Mouse (Mus musculus) megakaryocyte, embryonic 14.5 days (primary cell): ENCODE measurements at regions not wholly inside any gene's neighbourhood (a gene's known extent, or its start where the extent isn't known, plus 50 kb on each side); places are given as distances from the start of the nearest gene placed in this dataset.
A peak's percentile ranks its signal among the peaks of the same experiment; 100 is the strongest.

Experiments
- H3K27me3 ChIP-seq: replicated peaks from 2 replicates; pipeline ENCODE3; 2012; ENCODE audit warnings: inconsistent platforms
- H3K36me3 ChIP-seq: replicated peaks from 2 replicates; pipeline ENCODE3; 2012; ENCODE audit warnings: low read length, inconsistent platforms, mixed read lengths
- H3K4me1 ChIP-seq: 2 replicates; pipeline ENCODE4 v1.6.1; 2012; ENCODE audit warnings: inconsistent platforms
- H3K4me3 ChIP-seq: replicated peaks from 2 replicates; pipeline ENCODE3; 2012; ENCODE audit warnings: moderate library complexity, mild to moderate bottlenecking, inconsistent platforms
- H3K9me3 ChIP-seq: 2 replicates; pipeline ENCODE4 v1.6.1; 2012; ENCODE audit warnings: inconsistent platforms
- FLI1 ChIP-seq: IDR thresholded peaks from 2 replicates; pipeline ENCODE4 v1.6.1; 2012; ENCODE audit warnings: low read length, inconsistent platforms, mixed read lengths
- GATA1 ChIP-seq: IDR thresholded peaks from 3 replicates; pipeline ENCODE4 v1.6.1; 2012; ENCODE audit warnings: mixed read lengths, low read length, inconsistent platforms, borderline replicate concordance

GRCm38 (mm10) chr8:128095451-128095850 lies 263.0 kb upstream of the Nrp1 start:
- peaks cover 15% of the 10 kb centered on the region for H3K9me3 ChIP-seq
- H3K4me1 ChIP-seq = no peaks in the 10 kb centered on the region
- H3K27me3 ChIP-seq = peaks cover 2% of the 10 kb centered on the region
- TF ChIP-seq FLI1 (no peak), GATA1 (no peak)
- no peaks in the 10 kb centered on the region for H3K36me3 ChIP-seq
- no peak overlapping the region for H3K4me3 ChIP-seq

GRCm38 (mm10) chr8:128097601-128098000 lies 260.8 kb upstream of the Nrp1 start:
- Histone ChIP-seq H3K27me3 (peaks cover 2% of the 10 kb centered on the region), H3K4me3 (no peak overlapping the region), H3K36me3 (no peaks in the 10 kb centered on the region), H3K9me3 (peaks cover 1% of the 10 kb centered on the region), H3K4me1 (no peaks in the 10 kb centered on the region)
- TF ChIP-seq GATA1 = no peak
- TF ChIP-seq FLI1 = no peak

GRCm38 (mm10) chr8:128103380-128103779 lies 255.0 kb upstream of the Nrp1 start:
- Histone ChIP-seq H3K4me1 (no peaks in the 10 kb centered on the region), H3K4me3 (no peak overlapping the region), H3K27me3 (peaks cover 2% of the 10 kb centered on the region), H3K9me3 (no peaks in the 10 kb centered on the region), H3K36me3 (no peaks in the 10 kb centered on the region)
- TF ChIP-seq GATA1 (no peak), FLI1 (no peak)

GRCm38 (mm10) chr8:128106569-128106968 lies 251.8 kb upstream of the Nrp1 start:
- TF ChIP-seq GATA1 = no peak
- TF ChIP-seq FLI1 = no peak
- Histone ChIP-seq H3K36me3 (no peaks in the 10 kb centered on the region), H3K9me3 (no peaks in the 10 kb centered on the region), H3K4me1 (no peaks in the 10 kb centered on the region), H3K27me3 (no peaks in the 10 kb centered on the region), H3K4me3 (no peak overlapping the region)

GRCm38 (mm10) chr8:128107041-128107440 lies 251.4 kb upstream of the Nrp1 start:
- TF ChIP-seq GATA1 (no peak), FLI1 (no peak)
- H3K4me3 ChIP-seq = no peak overlapping the region
- no peaks in the 10 kb centered on the region for H3K9me3 ChIP-seq
- no peaks in the 10 kb centered on the region for H3K36me3 ChIP-seq
- no peaks in the 10 kb centered on the region for H3K4me1 ChIP-seq
- no peaks in the 10 kb centered on the region for H3K27me3 ChIP-seq

- TF ChIP-seq GATA1 = no peak
- TF ChIP-seq FLI1 = no peak
- Histone ChIP-seq H3K9me3 (no peaks in the 10 kb centered on the region), H3K4me3 (no peak overlapping the region), H3K4me1 (no peaks in the 10 kb centered on the region), H3K27me3 (no peaks in the 10 kb centered on the region), H3K36me3 (no peaks in the 10 kb centered on the region)
These were observed 249.4 kb upstream of the Nrp1 start for GRCm38 (mm10) chr8:128109036-128109435.

- Histone ChIP-seq H3K4me1 (no peaks in the 10 kb centered on the region), H3K27me3 (no peaks in the 10 kb centered on the region), H3K4me3 (no peak overlapping the region), H3K36me3 (no peaks in the 10 kb centered on the region), H3K9me3 (no peaks in the 10 kb centered on the region)
- no peak for TF ChIP-seq GATA1
- no peak for TF ChIP-seq FLI1
These were observed 247.3 kb upstream of the Nrp1 start for GRCm38 (mm10) chr8:128111132-128111531.

GRCm38 (mm10) chr8:128113116-128113515 lies 245.3 kb upstream of the Nrp1 start:
- TF ChIP-seq GATA1 (no peak), FLI1 (no peak)
- Histone ChIP-seq H3K4me3 (no peak overlapping the region), H3K36me3 (no peaks in the 10 kb centered on the region), H3K9me3 (peaks cover under 1% of the 10 kb centered on the region; the same call in 1 of the 2 replicates), H3K4me1 (no peaks in the 10 kb centered on the region), H3K27me3 (peaks cover 4% of the 10 kb centered on the region)

- peak overlapping the region; percentile 26 for H3K4me3 ChIP-seq
- no peak for TF ChIP-seq FLI1
- no peak for TF ChIP-seq GATA1
- peaks cover 6% of the 10 kb centered on the region for H3K9me3 ChIP-seq
- no peaks in the 10 kb centered on the region for H3K27me3 ChIP-seq
- peaks cover 3% of the 10 kb centered on the region for H3K36me3 ChIP-seq
- H3K4me1 ChIP-seq = peaks cover 7% of the 10 kb centered on the region
These were observed 217.0 kb upstream of the Nrp1 start for GRCm38 (mm10) chr8:128141290-128141966.

- H3K27me3 ChIP-seq = peaks cover under 1% of the 10 kb centered on the region
- peaks cover 6% of the 10 kb centered on the region for H3K9me3 ChIP-seq
- H3K4me3 ChIP-seq = no peak overlapping the region
- peaks cover 3% of the 10 kb centered on the region for H3K36me3 ChIP-seq
- TF ChIP-seq GATA1 = no peak
- no peak for TF ChIP-seq FLI1
- H3K4me1 ChIP-seq = peaks cover 6% of the 10 kb centered on the region
These were observed 210.0 kb upstream of the Nrp1 start for GRCm38 (mm10) chr8:128148351-128148942.

- H3K4me1 ChIP-seq = no peaks in the 10 kb centered on the region
- H3K27me3 ChIP-seq = peaks cover 8% of the 10 kb centered on the region
- TF ChIP-seq GATA1 (no peak), FLI1 (no peak)
These were observed 202.8 kb upstream of the Nrp1 start for GRCm38 (mm10) chr8:128155604-128156003.

More at GRCm38 (mm10) chr8:128155604-128156003, 202.8 kb upstream of the Nrp1 start:
- no peak overlapping the region for H3K4me3 ChIP-seq
- H3K36me3 ChIP-seq = no peaks in the 10 kb centered on the region
- no peaks in the 10 kb centered on the region for H3K9me3 ChIP-seq
